Mouse (Mus musculus) frontal cortex, adult 2 months (tissue): ENCODE results near the gene Dpm3. TPM values are rescaled to one million over a fixed set of nuclear protein-coding genes. Genes with fewer than 3 reads are reported as not detected.
A peak's percentile ranks its signal among the peaks of the same experiment; 100 is the strongest.

ENCODE experiments used
- DNase-seq, 2 experiments: peaks; one replicate each; pipeline ENCODE4 v3.0.0; 2022; ENCODE audit warnings: low spot score in 1 of 2; ENCODE audit errors: extremely low spot score in 1 of 2
- polyA plus RNA-seq: library from polyadenylated mRNA; depleted of rRNA; stranded (reverse); fragments of >200 nt; gene quantifications from 2 replicates; pipeline ENCODE4 v1.2.3, GENCODE M21; 2012

Dpm3 gene
- polyA plus RNA-seq, 1 experiment, result 131 TPM

DNA sequence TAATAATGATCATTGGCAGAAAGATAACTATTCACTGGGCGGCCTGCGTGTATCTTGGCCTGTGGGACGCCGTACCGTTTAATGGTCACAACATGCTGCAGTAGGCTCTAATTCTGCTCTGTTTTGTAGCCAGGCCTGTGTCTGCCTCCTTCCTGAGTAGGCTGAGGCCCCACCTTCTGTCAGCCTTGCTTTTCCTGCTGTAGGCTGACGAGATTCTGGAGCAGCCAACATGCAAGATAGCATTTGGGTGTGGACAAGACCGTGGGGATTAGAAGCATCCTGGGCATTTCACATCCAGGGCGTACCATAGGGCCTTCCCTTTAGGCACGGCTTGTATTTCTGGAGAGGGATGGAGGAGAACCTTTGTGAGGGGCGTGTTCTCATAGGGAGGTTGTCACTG, 3.3 kb downstream of the Dpm3 start:
- no peak for DNase-seq

- peak; percentile 73 to 88 for DNase-seq
Measured at GRCm38 (mm10) chr3:89266439-89266893, 7.3 kb downstream of the Dpm3 start.

- DNase-seq, result no peak
Measured at GRCm38 (mm10) chr3:89268916-89269315, 9.8 kb downstream of the Dpm3 start.

GRCm38 (mm10) chr3:89270051-89270755, 11.0 kb downstream of the Dpm3 start, which contains the start of gene Slc50a1:
Gene Slc50a1, minus strand, starts transcription at chr3:89270570.
- DNase-seq, result peak; percentile 55 to 87

- DNase-seq, result peak in 1 of 2 experiments; percentile 76
Measured at GRCm38 (mm10) chr3:89270891-89271290, 11.7 kb downstream of the Dpm3 start.

GRCm38 (mm10) chr3:89271760-89272159, 12.6 kb downstream of the Dpm3 start:
- DNase-seq, result no peak

DNA sequence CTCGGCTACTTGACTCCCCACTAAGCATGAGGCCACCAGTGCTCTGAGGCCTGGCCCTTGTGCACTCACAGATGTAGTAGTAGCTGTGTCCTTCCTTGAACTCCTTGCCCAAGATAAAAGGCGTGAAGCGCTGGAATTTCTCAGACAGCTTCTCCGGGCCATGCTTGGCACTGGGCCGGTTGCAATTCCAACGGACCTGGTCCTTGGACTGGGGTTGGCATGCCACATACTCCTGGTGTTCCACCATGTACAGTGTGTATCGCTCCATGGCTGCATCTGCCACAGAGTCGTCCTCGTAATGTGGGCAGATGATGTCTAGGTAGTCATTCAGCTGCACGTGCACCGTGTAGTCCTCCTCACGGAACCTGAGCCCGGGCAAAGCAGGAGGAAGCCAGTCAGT, 16.9 kb downstream of the Dpm3 start:
- no peak for DNase-seq

DNA sequence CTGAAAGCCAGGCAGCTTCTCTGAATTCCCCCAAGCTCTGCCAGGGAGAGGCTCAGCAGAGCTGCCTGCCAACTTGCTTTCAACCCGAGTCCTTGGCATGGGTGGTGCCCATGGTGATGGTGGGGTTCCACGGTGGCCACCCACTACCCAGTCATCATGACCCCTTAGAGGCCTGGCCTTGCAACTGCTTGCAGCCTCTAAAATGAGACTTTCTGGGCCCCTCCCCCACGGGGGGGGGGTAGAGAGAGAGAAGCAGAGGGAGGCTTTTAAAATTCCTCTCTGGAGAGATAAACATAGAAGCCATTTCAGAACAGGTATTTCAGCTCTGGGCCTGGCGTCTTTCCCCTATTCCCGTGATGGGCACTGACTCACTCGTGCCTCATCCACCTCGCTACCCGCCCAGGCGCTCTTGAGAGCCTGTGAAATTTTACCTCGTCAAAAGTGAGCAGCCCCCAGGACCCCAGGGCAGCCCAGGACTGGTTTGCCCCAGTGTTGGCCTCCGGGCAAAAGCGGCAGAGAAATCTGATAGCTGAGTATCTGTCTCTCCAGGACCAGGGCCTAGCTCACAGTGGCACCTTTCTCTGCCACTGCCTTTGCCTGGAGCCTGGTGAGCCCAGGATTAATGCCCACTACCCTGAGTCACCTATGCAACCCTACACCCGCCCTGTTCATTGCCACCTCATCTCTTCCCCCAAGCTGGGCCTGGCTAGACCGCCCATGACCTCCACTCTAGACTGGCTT, 18.3 kb downstream of the Dpm3 start:
- no peak for DNase-seq

DNA sequence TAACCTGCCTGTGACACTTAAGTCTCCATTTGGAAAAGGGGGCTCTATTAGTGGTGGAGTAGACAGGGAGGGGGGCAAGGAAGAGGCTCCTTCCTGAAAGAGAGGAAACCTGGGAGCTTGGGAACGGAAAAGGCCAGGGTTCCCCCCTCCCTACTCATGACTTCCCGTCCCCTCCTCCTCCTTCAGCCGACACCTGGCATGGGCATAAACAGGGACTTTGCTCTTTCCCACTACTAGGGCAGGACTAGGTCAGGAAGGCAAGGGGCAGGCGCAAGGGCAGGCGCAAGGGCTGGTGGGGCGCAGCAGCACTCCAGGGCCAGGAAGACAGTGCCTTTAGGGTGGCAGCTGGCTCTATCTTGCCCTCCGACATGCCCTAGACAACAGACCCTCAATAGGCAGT, 18.9 kb downstream of the Dpm3 start:
- DNase-seq, result no peak

DNA sequence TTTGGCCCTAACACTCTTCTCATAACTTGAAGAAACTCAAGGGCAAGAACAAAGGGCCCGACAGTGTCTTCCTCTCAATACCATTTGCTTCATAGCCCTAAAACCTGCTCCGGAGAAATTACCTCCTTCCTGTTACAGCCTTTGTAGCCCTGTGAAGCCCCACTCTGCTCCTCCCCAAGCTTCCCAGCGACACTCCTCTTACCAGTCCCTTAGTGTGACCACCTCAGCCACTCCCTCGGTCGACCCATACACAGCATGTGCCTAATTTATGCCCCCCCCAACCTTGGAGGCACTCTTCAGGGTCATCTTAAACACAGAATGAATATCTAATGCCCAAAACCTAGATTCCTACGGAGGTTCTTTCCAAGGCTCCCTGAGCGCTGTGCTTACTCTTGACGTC, 19.5 kb downstream of the Dpm3 start:
- DNase-seq, result no peak

- DNase-seq, result peak in 1 of 2 experiments; percentile 78
Measured at GRCm38 (mm10) chr3:89279153-89279890, 20.2 kb downstream of the Dpm3 start.

GRCm38 (mm10) chr3:89280050-89280605, 21.0 kb downstream of the Dpm3 start:
- peak in 1 of 2 experiments; percentile 42 for DNase-seq

GRCm38 (mm10) chr3:89280606-89281511, 21.7 kb downstream of the Dpm3 start, which contains the start of gene Efna1:
Gene Efna1, minus strand, starts transcription at chr3:89281142.
- DNase-seq, result no peak

GRCm38 (mm10) chr3:89281579-89282290, 22.6 kb downstream of the Dpm3 start:
- DNase-seq, result peak in 1 of 2 experiments; percentile 90

DNA sequence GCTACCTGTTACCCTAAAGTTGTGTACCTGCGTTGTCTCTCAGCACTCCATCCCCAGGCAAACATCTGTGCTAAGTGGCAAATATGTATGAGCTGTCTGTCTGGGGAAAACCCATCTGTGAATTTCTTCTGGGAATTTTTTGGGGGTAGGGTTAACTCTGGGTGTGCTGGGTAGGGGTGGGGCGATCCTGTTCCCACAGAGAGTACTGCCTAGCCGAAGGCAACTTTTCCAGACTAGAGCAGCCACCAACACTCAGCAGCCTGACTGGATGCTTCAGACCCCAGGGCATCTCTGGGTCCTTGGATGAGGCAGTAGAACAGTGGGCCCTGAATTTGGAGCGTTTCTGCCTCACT, 23.1 kb downstream of the Dpm3 start:
- DNase-seq, result no peak

- no peak for DNase-seq
Measured at GRCm38 (mm10) chr3:89284261-89284660, 25.1 kb downstream of the Dpm3 start.

- DNase-seq, result no peak
Measured at GRCm38 (mm10) chr3:89285526-89285925, 26.4 kb downstream of the Dpm3 start.

- DNase-seq, result no peak
Measured at GRCm38 (mm10) chr3:89287286-89287685, 28.1 kb downstream of the Dpm3 start.

- DNase-seq, result no peak
Measured at GRCm38 (mm10) chr3:89288503-89288928, 29.4 kb downstream of the Dpm3 start.
